Mouse (Mus musculus) embryonic facial prominence, embryonic 10.5 days (tissue): ENCODE data around the gene Uqcc1. TPM values are rescaled to one million over a fixed set of nuclear protein-coding genes. Genes with fewer than 3 reads are reported as not detected.
"Not testable (repeated sequence)": the region's sequence is repeated elsewhere in the genome, so short reads cannot be mapped to it uniquely, and the experiment has no call there.

ENCODE experiments used
- DNase-seq: peaks from one replicate; pipeline ENCODE4 v3.0.0-alpha.2; 2017; ENCODE audit warnings: low spot score
- H3K27ac ChIP-seq: fragments of 300-500 bp; sonication (generic); replicated peaks from 2 replicates; pipeline ENCODE4 v1.5.1; 2016; ENCODE audit warnings: mild to moderate bottlenecking
- H3K27me3 ChIP-seq: fragments of 300-500 bp; sonication (generic); replicated peaks from 2 replicates; pipeline ENCODE4 v1.6.1; 2016; ENCODE audit warnings: low read depth, mild to moderate bottlenecking; ENCODE audit not compliant: poor library complexity, severe bottlenecking
- H3K36me3 ChIP-seq: fragments of 300-500 bp; sonication (generic); replicated peaks from 2 replicates; pipeline ENCODE4 v1.6.1; 2016; ENCODE audit warnings: mild to moderate bottlenecking, moderate library complexity
- H3K4me1 ChIP-seq: fragments of 300-500 bp; sonication (generic); 2 replicates; pipeline ENCODE4 v1.6.1; 2016
- H3K4me3 ChIP-seq: fragments of 300-500 bp; sonication (generic); 2 replicates; pipeline ENCODE4 v1.5.1; 2016; ENCODE audit warnings: mild to moderate bottlenecking, moderate library complexity
- H3K9me3 ChIP-seq: fragments of 300-500 bp; sonication (generic); 2 replicates; pipeline ENCODE4 v1.6.1; 2016; ENCODE audit warnings: mild to moderate bottlenecking
- WGBS: fragments of 180-500 bp; shearing (Covaris S2); methylation state at CpG from one replicate; pipeline ENCODE4 v1.1.7; 2016; 5-methylcytosine and 5-hydroxymethylcytosine counted together
- polyA plus RNA-seq: library from polyadenylated mRNA; unstranded; fragments of >200 nt; fragmentation: Nextera tagmentation; extraction: Ambion mirVana; gene quantifications from 2 replicates; pipeline ENCODE4 v1.2.1, GENCODE M21; 2016

Uqcc1 gene
- polyA plus RNA-seq, 1 experiment from 2014 or later, result 74.2 TPM

DNA sequence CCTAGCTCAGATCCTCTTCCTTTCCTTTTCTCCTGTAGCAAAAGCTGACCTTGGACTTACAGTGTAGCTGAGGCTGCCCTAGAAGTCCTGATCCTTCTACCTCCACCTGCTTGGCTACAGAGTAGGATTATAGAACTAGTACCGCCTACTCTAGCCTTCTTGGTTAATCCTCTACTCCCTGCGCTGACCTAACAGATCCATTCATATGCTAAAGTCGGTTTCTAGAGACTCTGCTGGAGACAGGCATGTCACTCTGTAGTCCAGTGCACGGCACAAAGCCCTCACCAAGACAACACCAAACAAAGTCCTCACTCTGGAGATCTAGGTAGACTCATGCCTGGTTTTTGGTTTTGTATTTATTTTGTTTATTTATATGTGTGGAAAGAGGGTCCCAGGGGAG lies 16.4 kb upstream of the Uqcc1 start:
- Histone ChIP-seq H3K27ac (no peak overlapping the region), H3K36me3 (no peaks in the 10 kb centered on the region), H3K4me1 (peaks cover 71% of the 10 kb centered on the region), H3K9me3 (no peaks in the 10 kb centered on the region), H3K4me3 (no peak overlapping the region), H3K27me3 (peaks cover 25% of the 10 kb centered on the region)
- no peak for DNase-seq
- 14% methylated on average over 4 of the region's 4 CpGs for WGBS

GRCm38 (mm10) chr2:155946069-155946468 lies 16.0 kb upstream of the Uqcc1 start:
- no peak overlapping the region for H3K27ac ChIP-seq
- H3K27me3 ChIP-seq, result peaks cover 25% of the 10 kb centered on the region
- peak; percentile 85 for DNase-seq
- H3K9me3 ChIP-seq, result no peaks in the 10 kb centered on the region
- H3K36me3 ChIP-seq, result no peaks in the 10 kb centered on the region
- WGBS, result 2% methylated on average over 7 of the region's 7 CpGs
- peaks cover 71% of the 10 kb centered on the region for H3K4me1 ChIP-seq
- H3K4me3 ChIP-seq, result no peak overlapping the region

- Histone ChIP-seq H3K27ac (peak overlapping the region; percentile 54; the same call in 1 of the 2 replicates), H3K4me3 (no peak overlapping the region), H3K4me1 (peaks cover 71% of the 10 kb centered on the region), H3K27me3 (peaks cover 25% of the 10 kb centered on the region), H3K36me3 (no peaks in the 10 kb centered on the region), H3K9me3 (no peaks in the 10 kb centered on the region)
- DNase-seq, result peak; percentile 37
- 66% methylated on average over 5 of the region's 5 CpGs for WGBS
These were observed 15.5 kb upstream of the Uqcc1 start for GRCm38 (mm10) chr2:155945580-155945979.

- H3K36me3 ChIP-seq, result no peaks in the 10 kb centered on the region
- no peaks in the 10 kb centered on the region for H3K9me3 ChIP-seq
- peaks cover 25% of the 10 kb centered on the region for H3K27me3 ChIP-seq
- 48% methylated on average over 13 of the region's 13 CpGs for WGBS
- peak within 1 kb of the TSS; percentile 40; the same call in 1 of the 2 replicates for H3K4me3 ChIP-seq
- DNase-seq, result peak; percentile 37
- H3K27ac ChIP-seq, result peak within 1 kb of the TSS; percentile 58
- peaks cover 70% of the 10 kb centered on the region for H3K4me1 ChIP-seq
These were observed 15.0 kb upstream of the Uqcc1 start, which contains the start of gene Gdf5 for GRCm38 (mm10) chr2:155945124-155945523. TSS of gene Gdf5 (minus strand) at chr2:155945367.

- Histone ChIP-seq H3K27me3 (peaks cover 25% of the 10 kb centered on the region), H3K27ac (peak overlapping the region; percentile 58), H3K9me3 (no peaks in the 10 kb centered on the region), H3K4me1 (peaks cover 70% of the 10 kb centered on the region), H3K36me3 (no peaks in the 10 kb centered on the region), H3K4me3 (peak overlapping the region; percentile 23; the same call in 1 of the 2 replicates)
- WGBS, result 74% methylated on average over 4 of the region's 4 CpGs
- no peak for DNase-seq
These were observed 14.6 kb upstream of the Uqcc1 start for GRCm38 (mm10) chr2:155944685-155945084.

- H3K9me3 ChIP-seq, result no peaks in the 10 kb centered on the region
- DNase-seq, result peak; percentile 62
- H3K36me3 ChIP-seq, result no peaks in the 10 kb centered on the region
- H3K4me3 ChIP-seq, result peak overlapping the region; percentile 40
- 2% methylated on average over 8 of the region's 8 CpGs for WGBS
- peaks cover 59% of the 10 kb centered on the region for H3K4me1 ChIP-seq
- peaks cover 25% of the 10 kb centered on the region for H3K27me3 ChIP-seq
- peak overlapping the region; percentile 58 for H3K27ac ChIP-seq
These were observed 13.4 kb upstream of the Uqcc1 start for GRCm38 (mm10) chr2:155943463-155943862.

GRCm38 (mm10) chr2:155941697-155942442 lies 11.8 kb upstream of the Uqcc1 start:
- WGBS, result 89% methylated on average over 40 of the region's 40 CpGs
- Histone ChIP-seq H3K9me3 (no peaks in the 10 kb centered on the region), H3K27ac (no peak overlapping the region), H3K4me1 (peaks cover 55% of the 10 kb centered on the region), H3K36me3 (no peaks in the 10 kb centered on the region), H3K4me3 (no peak overlapping the region), H3K27me3 (peaks cover 12% of the 10 kb centered on the region)
- peak; percentile 36 for DNase-seq

DNA sequence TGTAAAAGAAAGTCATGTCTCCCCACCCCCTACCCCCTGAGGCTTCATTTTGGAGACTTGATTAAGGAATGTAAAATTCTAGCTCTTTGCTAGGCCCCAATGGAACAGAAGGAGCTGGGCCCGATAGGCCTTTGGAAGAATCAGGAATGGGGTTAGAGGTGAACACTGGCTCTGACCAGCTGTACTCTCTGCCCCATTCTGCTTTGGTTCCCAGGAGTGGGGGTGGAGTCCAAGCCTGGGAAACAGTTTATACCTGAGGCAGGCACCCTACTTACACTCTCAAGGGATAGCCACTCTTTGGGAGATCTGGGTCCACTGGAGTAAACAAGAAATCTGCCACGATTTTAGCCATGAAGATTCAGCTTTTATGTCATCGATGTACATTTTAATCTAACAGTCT lies 10.6 kb upstream of the Uqcc1 start, which contains the start of gene Gm15557:
Gene Gm15557, plus strand, starts transcription at position 48 of the 400 bp plus-strand sequence.
- no peaks in the 10 kb centered on the region for H3K9me3 ChIP-seq

DNA sequence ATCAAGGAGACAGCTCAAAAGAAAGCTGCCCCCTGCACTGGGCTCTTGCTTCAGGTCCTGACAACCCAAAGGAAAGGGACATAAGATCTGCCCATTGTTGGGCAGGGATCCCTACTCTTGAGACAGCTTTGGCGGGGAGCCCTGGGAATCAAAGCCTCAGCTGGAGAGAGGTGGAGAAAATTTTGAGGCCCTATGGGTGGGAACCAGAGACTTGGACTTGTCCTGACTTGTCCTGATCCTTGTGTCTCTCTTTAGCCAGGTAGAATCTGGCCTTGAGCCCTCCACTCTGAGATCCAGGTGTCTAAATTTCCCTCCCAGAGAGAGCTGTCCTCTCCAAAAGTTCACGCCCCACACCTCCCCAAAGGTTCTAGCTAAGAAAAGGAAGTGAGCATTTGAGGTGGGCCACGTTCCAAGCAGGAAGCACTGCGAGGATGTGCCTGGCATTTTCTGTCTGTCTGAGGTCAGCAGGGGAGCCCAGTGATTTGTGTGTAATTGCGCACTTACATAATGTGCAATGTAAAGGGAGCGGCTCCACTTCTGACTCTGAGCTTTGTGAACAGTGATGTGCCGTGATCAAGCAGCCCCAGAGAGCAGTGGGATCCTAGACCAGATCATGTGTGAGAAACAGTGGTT lies 9.9 kb upstream of the Uqcc1 start:
- peaks cover 12% of the 10 kb centered on the region for H3K27me3 ChIP-seq
- H3K4me1 ChIP-seq, result peaks cover 37% of the 10 kb centered on the region
- WGBS, result 80% methylated on average over 7 of the region's 7 CpGs

More for the DNA sequence above, 10.6 kb upstream of the Uqcc1 start, which contains the start of gene Gm15557:
- 86% methylated on average over 3 of the region's 3 CpGs for WGBS
- peaks cover 44% of the 10 kb centered on the region for H3K4me1 ChIP-seq
- H3K27ac ChIP-seq, result peak within 1 kb of the TSS; percentile 24; the same call in 1 of the 2 replicates
- H3K36me3 ChIP-seq, result no peaks in the 10 kb centered on the region
- no peak within 1 kb of the TSS for H3K4me3 ChIP-seq
- peaks cover 12% of the 10 kb centered on the region for H3K27me3 ChIP-seq
- DNase-seq, result no peak

DNA sequence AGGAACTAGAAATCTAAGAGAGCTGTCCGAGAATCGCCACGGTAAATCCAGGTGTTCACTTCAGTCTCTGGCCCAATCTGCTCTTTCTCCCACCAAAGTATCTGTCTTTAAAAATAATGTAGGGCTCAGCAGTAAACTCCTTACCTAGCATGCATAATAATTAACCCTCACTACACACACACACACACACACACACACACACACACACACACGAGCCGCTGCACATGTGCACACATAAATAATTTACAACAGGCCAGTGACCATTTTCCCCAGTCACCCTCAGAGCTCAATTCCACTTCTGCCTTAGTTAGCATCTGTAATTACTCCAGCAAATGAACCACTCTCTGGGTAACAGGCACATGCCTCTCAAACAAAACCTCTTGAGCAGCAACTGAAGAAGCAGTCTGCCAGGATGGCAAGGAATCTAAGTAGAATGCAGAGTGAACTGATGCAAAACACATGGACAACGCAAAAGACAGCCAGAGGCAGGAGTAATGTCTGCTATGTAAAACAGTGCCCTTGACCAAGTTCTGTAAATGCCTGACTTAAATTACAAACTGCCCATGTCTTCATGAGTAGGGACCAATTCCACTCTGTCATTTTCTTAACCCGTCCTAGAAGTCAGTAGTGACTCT lies 1.3 kb downstream of the Uqcc1 start:
- peak overlapping the region; percentile 87 for H3K4me3 ChIP-seq
- DNase-seq, result no peak
- 78% methylated on average over 7 of the region's 7 CpGs for WGBS
- no peaks in the 10 kb centered on the region for H3K27me3 ChIP-seq
- H3K36me3 ChIP-seq, result peaks cover 20% of the 10 kb centered on the region
- peak overlapping the region; percentile 92 for H3K27ac ChIP-seq
- H3K4me1 ChIP-seq, result peaks cover 18% of the 10 kb centered on the region
- no peaks in the 10 kb centered on the region for H3K9me3 ChIP-seq

More for the DNA sequence above, 9.9 kb upstream of the Uqcc1 start:
- no peak overlapping the region for H3K4me3 ChIP-seq
- no peaks in the 10 kb centered on the region for H3K36me3 ChIP-seq
- H3K27ac ChIP-seq, result peak overlapping the region; percentile 24; the same call in 1 of the 2 replicates
- no peaks in the 10 kb centered on the region for H3K9me3 ChIP-seq
- DNase-seq, result no peak

DNA sequence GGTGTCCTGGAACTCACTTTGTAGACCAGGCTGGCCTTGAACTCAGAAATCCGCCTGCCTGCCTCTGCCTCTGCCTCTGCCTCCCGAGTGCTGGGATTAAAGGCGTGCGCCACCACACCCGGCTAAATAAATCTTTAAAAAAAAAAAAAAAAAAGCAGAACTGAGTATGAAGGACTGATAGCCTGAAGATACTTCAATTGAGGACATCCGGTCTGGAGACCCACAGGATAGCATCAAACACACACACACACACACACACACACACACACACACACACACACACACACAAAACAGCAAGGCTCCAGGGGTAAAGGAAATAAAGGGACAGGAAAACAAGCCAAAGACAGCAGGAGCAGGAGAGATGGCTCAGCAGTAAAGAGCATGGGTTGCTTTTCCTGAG lies 4.9 kb downstream of the Uqcc1 start:
- not testable (repeated sequence) for DNase-seq, H3K4me3 ChIP-seq, H3K27ac ChIP-seq, H3K27me3 ChIP-seq, H3K9me3 ChIP-seq
- Histone ChIP-seq H3K4me1 (peaks cover 12% of the 10 kb centered on the region), H3K36me3 (peaks cover 40% of the 10 kb centered on the region)
- 95% methylated on average over 6 of the region's 6 CpGs for WGBS

GRCm38 (mm10) chr2:155923143-155923542 lies 7.0 kb downstream of the Uqcc1 start:
- H3K4me3 ChIP-seq, result no peak overlapping the region
- H3K27me3 ChIP-seq, result no peaks in the 10 kb centered on the region
- peaks cover 56% of the 10 kb centered on the region for H3K36me3 ChIP-seq
- no peaks in the 10 kb centered on the region for H3K4me1 ChIP-seq
- no peak for DNase-seq
- H3K9me3 ChIP-seq, result no peaks in the 10 kb centered on the region
- 96% methylated on average over 7 of the region's 7 CpGs for WGBS
- H3K27ac ChIP-seq, result no peak overlapping the region
